Mouse (Mus musculus): ENCODE data around the gene Vamp9. TPM values are rescaled to one million over a fixed set of nuclear protein-coding genes. Genes with fewer than 3 reads are reported as not detected.

Gene Vamp9
- polyA plus RNA-seq, 1 experiment: not detected

GRCm38 (mm10) chr5:99977516-99978301, 71.7 kb downstream of the Vamp9 start:
- Histone ChIP-seq H3K36me3 (ENCODE audit: control insufficient read depth, insufficient read depth, low read length) (no peaks in the 10 kb centered on the region), H3K27ac (ENCODE audit: control insufficient read depth, insufficient read depth, low read length) (peak overlapping the region; percentile 58; the same call in 1 of the 2 replicates), H3K4me3 (ENCODE audit: control insufficient read depth, insufficient read depth, low read length) (peak overlapping the region; percentile 96), H3K27me3 (ENCODE audit: control insufficient read depth, insufficient read depth, low read length) (no peaks in the 10 kb centered on the region), H3K4me1 (replicated peaks; ENCODE audit: control insufficient read depth, insufficient read depth, low read length) (peaks cover 9% of the 10 kb centered on the region)
- TF ChIP-seq CTCF (IDR thresholded peaks at IDR 0.05; ENCODE audit: borderline replicate concordance, control insufficient read depth, extremely low read depth, insufficient read depth, low read length, poor library complexity): no peak
- no peak for TF ChIP-seq POLR2A (IDR thresholded peaks at IDR 0.05; ENCODE audit: control insufficient read depth, extremely low read depth, insufficient read depth, low read length, poor library complexity)
- WGBS: under 1% methylated on average over 50 of the region's 50 CpGs
- DNase-seq: peak; percentile 72

GRCm38 (mm10) chr5:99978699-99979442, 72.8 kb downstream of the Vamp9 start, which contains the start of the genes Hnrnpd and 4930524J08Rik:
Hnrnpd (minus strand) TSS chr5:99978938.
4930524J08Rik (plus strand) TSS chr5:99979061.
- H3K36me3 ChIP-seq (ENCODE audit: control insufficient read depth, insufficient read depth, low read length): no peaks in the 10 kb centered on the region
- WGBS: under 1% methylated on average over 93 of the region's 97 CpGs
- H3K4me1 ChIP-seq (replicated peaks; ENCODE audit: control insufficient read depth, insufficient read depth, low read length): peaks cover 6% of the 10 kb centered on the region
- DNase-seq: peak; percentile 85
- peak within 1 kb of the TSS; percentile 96 for H3K4me3 ChIP-seq (ENCODE audit: control insufficient read depth, insufficient read depth, low read length)
- peak within 1 kb of the TSS; percentile 74 for H3K27ac ChIP-seq (ENCODE audit: control insufficient read depth, insufficient read depth, low read length)
- TF ChIP-seq CTCF (IDR thresholded peaks at IDR 0.05; ENCODE audit: borderline replicate concordance, control insufficient read depth, extremely low read depth, insufficient read depth, low read length, poor library complexity) (no peak), POLR2A (IDR thresholded peaks at IDR 0.05; ENCODE audit: control insufficient read depth, extremely low read depth, insufficient read depth, low read length, poor library complexity) (peak; percentile 90)
- H3K27me3 ChIP-seq (ENCODE audit: control insufficient read depth, insufficient read depth, low read length): no peaks in the 10 kb centered on the region

DNA sequence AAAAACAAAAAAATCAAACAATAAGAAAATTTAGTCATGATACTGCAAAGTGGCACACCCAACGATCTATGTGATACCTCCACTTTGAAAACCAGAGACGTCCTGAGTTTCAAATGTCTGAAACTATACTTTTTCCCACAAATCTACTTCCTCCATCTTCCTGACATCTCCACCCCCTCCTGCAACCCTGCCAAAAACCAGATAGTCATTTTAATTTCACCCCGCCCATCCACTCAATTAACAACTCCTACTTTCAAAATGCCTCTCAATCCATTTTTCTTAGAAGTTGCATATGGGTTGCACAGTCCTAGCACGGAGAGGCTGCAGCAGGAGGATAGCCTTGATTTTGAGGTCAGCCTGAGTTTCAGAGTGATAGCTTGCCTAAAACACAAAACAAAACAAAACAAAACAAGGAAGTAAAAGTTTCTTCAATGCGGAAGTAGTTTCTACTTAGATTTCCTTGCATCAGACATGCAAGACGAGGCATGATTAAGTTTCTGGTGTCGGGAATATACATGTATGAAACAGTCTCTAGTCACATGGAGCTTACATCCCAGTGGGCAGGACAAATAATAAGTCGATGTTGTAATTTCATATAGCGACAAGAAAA, 77.5 kb downstream of the Vamp9 start:
- WGBS: 85% methylated on average over 9 of the region's 9 CpGs
- Histone ChIP-seq H3K4me1 (replicated peaks; ENCODE audit: control insufficient read depth, insufficient read depth, low read length) (no peaks in the 10 kb centered on the region), H3K4me3 (ENCODE audit: control insufficient read depth, insufficient read depth, low read length) (no peak overlapping the region), H3K36me3 (ENCODE audit: control insufficient read depth, insufficient read depth, low read length) (no peaks in the 10 kb centered on the region), H3K27ac (ENCODE audit: control insufficient read depth, insufficient read depth, low read length) (no peak overlapping the region), H3K27me3 (ENCODE audit: control insufficient read depth, insufficient read depth, low read length) (no peaks in the 10 kb centered on the region)
- no peak for TF ChIP-seq CTCF (IDR thresholded peaks at IDR 0.05; ENCODE audit: borderline replicate concordance, control insufficient read depth, extremely low read depth, insufficient read depth, low read length, poor library complexity)
- TF ChIP-seq POLR2A (IDR thresholded peaks at IDR 0.05; ENCODE audit: control insufficient read depth, extremely low read depth, insufficient read depth, low read length, poor library complexity): no peak
- no peak for DNase-seq

DNA sequence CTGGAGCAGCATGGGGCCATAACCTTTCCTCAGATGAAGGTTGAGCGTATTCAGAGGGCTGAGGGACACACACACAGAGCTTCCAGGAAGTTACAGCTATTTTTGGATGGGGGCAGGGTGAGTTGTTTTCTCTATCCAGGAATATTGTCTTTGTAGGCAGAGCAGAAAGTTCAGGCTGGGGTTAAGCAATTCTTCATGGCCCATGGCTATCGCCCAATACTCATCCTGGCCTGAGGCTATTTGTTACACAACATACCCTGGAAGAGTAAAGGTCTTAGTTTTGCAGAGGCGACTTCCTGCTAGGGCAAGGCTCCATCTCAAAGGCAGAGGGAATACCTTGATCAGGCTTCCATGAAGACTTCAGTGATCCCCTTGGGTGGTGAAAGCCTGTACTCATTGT, 88.1 kb downstream of the Vamp9 start:
- no peak for TF ChIP-seq POLR2A (IDR thresholded peaks at IDR 0.05; ENCODE audit: control insufficient read depth, extremely low read depth, insufficient read depth, low read length, poor library complexity)
- TF ChIP-seq CTCF (IDR thresholded peaks at IDR 0.05; ENCODE audit: borderline replicate concordance, control insufficient read depth, extremely low read depth, insufficient read depth, low read length, poor library complexity): no peak
- Histone ChIP-seq H3K27ac (ENCODE audit: control insufficient read depth, insufficient read depth, low read length) (no peak overlapping the region), H3K4me3 (ENCODE audit: control insufficient read depth, insufficient read depth, low read length) (no peak overlapping the region), H3K27me3 (ENCODE audit: control insufficient read depth, insufficient read depth, low read length) (no peaks in the 10 kb centered on the region), H3K36me3 (ENCODE audit: control insufficient read depth, insufficient read depth, low read length) (no peaks in the 10 kb centered on the region), H3K4me1 (replicated peaks; ENCODE audit: control insufficient read depth, insufficient read depth, low read length) (no peaks in the 10 kb centered on the region)
- WGBS: 93% methylated on average over 3 of the region's 3 CpGs
- no peak for DNase-seq

- Histone ChIP-seq H3K27ac (ENCODE audit: control insufficient read depth, insufficient read depth, low read length) (no peak overlapping the region), H3K4me3 (ENCODE audit: control insufficient read depth, insufficient read depth, low read length) (no peak overlapping the region), H3K27me3 (ENCODE audit: control insufficient read depth, insufficient read depth, low read length) (no peaks in the 10 kb centered on the region), H3K36me3 (ENCODE audit: control insufficient read depth, insufficient read depth, low read length) (no peaks in the 10 kb centered on the region), H3K4me1 (replicated peaks; ENCODE audit: control insufficient read depth, insufficient read depth, low read length) (no peaks in the 10 kb centered on the region)
- TF ChIP-seq CTCF (IDR thresholded peaks at IDR 0.05; ENCODE audit: borderline replicate concordance, control insufficient read depth, extremely low read depth, insufficient read depth, low read length, poor library complexity): no peak
- no peak for TF ChIP-seq POLR2A (IDR thresholded peaks at IDR 0.05; ENCODE audit: control insufficient read depth, extremely low read depth, insufficient read depth, low read length, poor library complexity)
- DNase-seq: no peak
- WGBS: 96% methylated on average over 3 of the region's 3 CpGs
Measured at GRCm38 (mm10) chr5:99994680-99995079, 88.6 kb downstream of the Vamp9 start.

DNA sequence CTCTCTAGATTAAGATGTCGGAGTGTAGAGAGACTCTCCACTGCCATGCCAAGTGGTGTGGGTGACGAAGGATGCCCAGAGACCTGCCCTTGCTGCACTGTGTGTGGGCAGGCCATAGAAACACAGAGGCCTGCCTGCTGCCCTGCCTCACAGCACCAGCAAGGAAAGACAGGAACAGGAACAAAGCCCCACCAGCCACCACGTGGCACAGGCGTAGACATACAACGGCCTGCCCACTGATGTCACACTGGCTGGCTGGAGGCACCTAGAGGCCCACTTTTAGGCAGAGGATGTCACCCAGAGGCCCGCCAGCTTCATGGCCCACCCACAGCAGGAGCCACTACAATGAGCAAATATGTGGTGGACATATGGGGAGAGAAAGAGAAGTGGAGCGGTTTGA, 94.0 kb downstream of the Vamp9 start:
- no peak for DNase-seq
- H3K27ac ChIP-seq (ENCODE audit: control insufficient read depth, insufficient read depth, low read length): no peak overlapping the region
- H3K4me1 ChIP-seq (replicated peaks; ENCODE audit: control insufficient read depth, insufficient read depth, low read length): no peaks in the 10 kb centered on the region
- H3K36me3 ChIP-seq (ENCODE audit: control insufficient read depth, insufficient read depth, low read length): no peaks in the 10 kb centered on the region
- H3K27me3 ChIP-seq (ENCODE audit: control insufficient read depth, insufficient read depth, low read length): no peaks in the 10 kb centered on the region
- H3K4me3 ChIP-seq (ENCODE audit: control insufficient read depth, insufficient read depth, low read length): no peak overlapping the region
- 79% methylated on average over 7 of the region's 7 CpGs for WGBS
- TF ChIP-seq POLR2A (IDR thresholded peaks at IDR 0.05; ENCODE audit: control insufficient read depth, extremely low read depth, insufficient read depth, low read length, poor library complexity) (no peak), CTCF (IDR thresholded peaks at IDR 0.05; ENCODE audit: borderline replicate concordance, control insufficient read depth, extremely low read depth, insufficient read depth, low read length, poor library complexity) (no peak)

Data from thymus, adult 2 months (tissue).